Mouse (Mus musculus) liver, postnatal 0 days (tissue): ENCODE results near the gene Tmprss5.

Experiments
- CTCF ChIP-seq: sonication (generic); IDR thresholded peaks from 2 replicates; pipeline ENCODE4 v1.5.1; 2016; ENCODE audit warnings: antibody characterized with exemption, low read depth
- EP300 ChIP-seq: IDR thresholded peaks from 2 replicates; pipeline ENCODE4 v1.6.1; 2016; ENCODE audit warnings: antibody characterized with exemption, low read depth, mild to moderate bottlenecking

DNA sequence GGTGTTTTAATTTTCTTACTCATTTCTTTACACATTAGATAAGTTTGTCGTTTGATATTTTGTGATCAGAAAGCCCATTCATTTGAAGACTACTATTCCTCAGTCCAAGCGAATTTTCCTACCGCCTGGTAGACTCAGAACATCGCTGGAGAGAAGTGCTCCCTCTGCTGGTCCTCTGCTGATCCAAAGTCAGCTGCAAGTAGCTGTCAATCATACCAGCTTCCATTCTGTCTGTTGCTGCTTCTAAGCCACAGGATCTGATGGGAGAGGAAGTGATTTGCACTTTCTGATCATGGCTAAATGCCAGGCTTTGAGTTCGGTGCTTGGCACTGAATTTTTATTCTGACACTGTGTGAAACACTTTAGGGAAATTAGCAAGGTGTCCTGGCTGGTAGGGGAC is 29.7 kb upstream of the Tmprss5 start:
- TF ChIP-seq CTCF (peak; percentile 85), EP300 (no peak)
